Mouse (Mus musculus): ENCODE measurements around the gene Pdzd7. TPM values are rescaled to one million over a fixed set of nuclear protein-coding genes. Genes with fewer than 3 reads are reported as not detected.

Pdzd7 gene
- total and polyA plus RNA-seq, 2 experiments = 0.06 TPM; not detected in 1

GRCm38 (mm10) chr19:45048644-45049365 lies 3.3 kb upstream of the Pdzd7 start:
- 75% methylated on average over 12 of the region's 12 CpGs for WGBS
- no peak overlapping the region for H3K4me3 ChIP-seq (ENCODE audit: insufficient read depth, low read depth, low read length)
- peaks cover 8% of the 10 kb centered on the region for H3K4me1 ChIP-seq (ENCODE audit: control insufficient read depth, insufficient read depth, low read length)
- no peaks in the 10 kb centered on the region for H3K79me2 ChIP-seq (ENCODE audit: control insufficient read depth, insufficient read depth, low read length)
- no peak for TF ChIP-seq POLR2A (IDR thresholded peaks at IDR 0.05; ENCODE audit: extremely low read depth, insufficient read depth, low read length)
- TF ChIP-seq CTCF (IDR thresholded peaks at IDR 0.05; ENCODE audit: low read depth, low read length) = no peak
- H3K27me3 ChIP-seq (ENCODE audit: control insufficient read depth, insufficient read depth, low read length) = peaks cover 3% of the 10 kb centered on the region; the same call in 1 of the 2 replicates
- no peak overlapping the region for H3K27ac ChIP-seq (replicated peaks; ENCODE audit: insufficient read depth, low read depth, low read length)
- no peak overlapping the region for H3K9ac ChIP-seq (ENCODE audit: low read depth, low read length)
- no peaks in the 10 kb centered on the region for H3K36me3 ChIP-seq (ENCODE audit: control insufficient read depth, insufficient read depth, low read length)
- no peak for DNase-seq (ENCODE audit: extremely low read depth, low read depth, low spot score)

GRCm38 (mm10) chr19:45047935-45048643 lies 2.6 kb upstream of the Pdzd7 start:
- Histone ChIP-seq H3K79me2 (ENCODE audit: control insufficient read depth, insufficient read depth, low read length) (no peaks in the 10 kb centered on the region), H3K9ac (ENCODE audit: low read depth, low read length) (peak overlapping the region; percentile 53), H3K27me3 (ENCODE audit: control insufficient read depth, insufficient read depth, low read length) (peaks cover 3% of the 10 kb centered on the region; the same call in 1 of the 2 replicates), H3K27ac (replicated peaks; ENCODE audit: insufficient read depth, low read depth, low read length) (peak overlapping the region; percentile 38), H3K4me1 (ENCODE audit: control insufficient read depth, insufficient read depth, low read length) (peaks cover 8% of the 10 kb centered on the region), H3K4me3 (ENCODE audit: insufficient read depth, low read depth, low read length) (peak overlapping the region; percentile 52), H3K36me3 (ENCODE audit: control insufficient read depth, insufficient read depth, low read length) (no peaks in the 10 kb centered on the region)
- DNase-seq (ENCODE audit: extremely low read depth, low read depth, low spot score) = no peak
- no peak for TF ChIP-seq POLR2A (IDR thresholded peaks at IDR 0.05; ENCODE audit: extremely low read depth, insufficient read depth, low read length)
- TF ChIP-seq CTCF (IDR thresholded peaks at IDR 0.05; ENCODE audit: low read depth, low read length) = no peak
- 53% methylated on average over 11 of the region's 11 CpGs for WGBS

- DNase-seq (ENCODE audit: extremely low read depth, low read depth, low spot score) = peak; percentile 46
- TF ChIP-seq POLR2A (IDR thresholded peaks at IDR 0.05; ENCODE audit: extremely low read depth, insufficient read depth, low read length) (no peak), CTCF (IDR thresholded peaks at IDR 0.05; ENCODE audit: low read depth, low read length) (peak; percentile 75)
- H3K36me3 ChIP-seq (ENCODE audit: control insufficient read depth, insufficient read depth, low read length) = no peaks in the 10 kb centered on the region
- H3K4me3 ChIP-seq (ENCODE audit: insufficient read depth, low read depth, low read length) = peak within 1 kb of the TSS; percentile 52
- no peaks in the 10 kb centered on the region for H3K79me2 ChIP-seq (ENCODE audit: control insufficient read depth, insufficient read depth, low read length)
- H3K4me1 ChIP-seq (ENCODE audit: control insufficient read depth, insufficient read depth, low read length) = peaks cover 8% of the 10 kb centered on the region
- H3K27ac ChIP-seq (replicated peaks; ENCODE audit: insufficient read depth, low read depth, low read length) = peak within 1 kb of the TSS; percentile 38
- peaks cover 3% of the 10 kb centered on the region; the same call in 1 of the 2 replicates for H3K27me3 ChIP-seq (ENCODE audit: control insufficient read depth, insufficient read depth, low read length)
- 1% methylated on average over 26 of the region's 26 CpGs for WGBS
- peak within 1 kb of the TSS; percentile 53 for H3K9ac ChIP-seq (ENCODE audit: low read depth, low read length)
These were observed 2.0 kb upstream of the Pdzd7 start, which contains the start of gene Sfxn3 for GRCm38 (mm10) chr19:45047417-45047934. Gene Sfxn3 (plus strand): TSS chr19:45047503.

GRCm38 (mm10) chr19:45046523-45047321 lies 1.2 kb upstream of the Pdzd7 start:
- TF ChIP-seq POLR2A (IDR thresholded peaks at IDR 0.05; ENCODE audit: extremely low read depth, insufficient read depth, low read length) = no peak
- peak; percentile 12; the same call in 1 of the 2 replicates for TF ChIP-seq CTCF (IDR thresholded peaks at IDR 0.05; ENCODE audit: low read depth, low read length)
- peaks cover 8% of the 10 kb centered on the region for H3K4me1 ChIP-seq (ENCODE audit: control insufficient read depth, insufficient read depth, low read length)
- H3K27me3 ChIP-seq (ENCODE audit: control insufficient read depth, insufficient read depth, low read length) = peaks cover 3% of the 10 kb centered on the region; the same call in 1 of the 2 replicates
- peak overlapping the region; percentile 13; the same call in 1 of the 2 replicates for H3K9ac ChIP-seq (ENCODE audit: low read depth, low read length)
- peak overlapping the region; percentile 19 for H3K4me3 ChIP-seq (ENCODE audit: insufficient read depth, low read depth, low read length)
- no peaks in the 10 kb centered on the region for H3K79me2 ChIP-seq (ENCODE audit: control insufficient read depth, insufficient read depth, low read length)
- no peak for DNase-seq (ENCODE audit: extremely low read depth, low read depth, low spot score)
- 0 out of 2 replicates have a peak overlapping the region, but pooled peaks have one; percentile 1 for H3K27ac ChIP-seq (replicated peaks; ENCODE audit: insufficient read depth, low read depth, low read length)
- H3K36me3 ChIP-seq (ENCODE audit: control insufficient read depth, insufficient read depth, low read length) = no peaks in the 10 kb centered on the region
- WGBS = 4% methylated on average over 34 of the region's 34 CpGs

- Histone ChIP-seq H3K27me3 (ENCODE audit: control insufficient read depth, insufficient read depth, low read length) (peaks cover 7% of the 10 kb centered on the region; the same call in 1 of the 2 replicates), H3K36me3 (ENCODE audit: control insufficient read depth, insufficient read depth, low read length) (no peaks in the 10 kb centered on the region), H3K9ac (ENCODE audit: low read depth, low read length) (no peak overlapping the region), H3K4me3 (ENCODE audit: insufficient read depth, low read depth, low read length) (no peak overlapping the region), H3K79me2 (ENCODE audit: control insufficient read depth, insufficient read depth, low read length) (no peaks in the 10 kb centered on the region), H3K4me1 (ENCODE audit: control insufficient read depth, insufficient read depth, low read length) (peaks cover 8% of the 10 kb centered on the region), H3K27ac (replicated peaks; ENCODE audit: insufficient read depth, low read depth, low read length) (no peak overlapping the region)
- TF ChIP-seq CTCF (IDR thresholded peaks at IDR 0.05; ENCODE audit: low read depth, low read length) (no peak), POLR2A (IDR thresholded peaks at IDR 0.05; ENCODE audit: extremely low read depth, insufficient read depth, low read length) (no peak)
- no peak for DNase-seq (ENCODE audit: extremely low read depth, low read depth, low spot score)
- WGBS = 54% methylated on average over 15 of the region's 15 CpGs
These were observed 281 bp downstream of the Pdzd7 start for GRCm38 (mm10) chr19:45045236-45045635.
